Mouse (Mus musculus) CD4-positive, CD25-positive, alpha-beta regulatory T cell, adult 4 months (primary cell): ENCODE results near the gene Samd13. TPM values are rescaled to one million over a fixed set of nuclear protein-coding genes. Genes with fewer than 3 reads are reported as not detected.

Experiments used
- ATAC-seq: one replicate; pipeline ENCODE4 v1.8.0; 2017
- polyA plus RNA-seq, 2 experiments: library from polyadenylated mRNA; unstranded; fragments of 100-300 nt; shearing (Covaris generic); gene quantifications; one replicate each; pipeline ENCODE4 v1.2.1; 2017

Gene Samd13
- polyA plus RNA-seq, 2 experiments from 2014 or later: 0.52 TPM; not detected in 1

DNA sequence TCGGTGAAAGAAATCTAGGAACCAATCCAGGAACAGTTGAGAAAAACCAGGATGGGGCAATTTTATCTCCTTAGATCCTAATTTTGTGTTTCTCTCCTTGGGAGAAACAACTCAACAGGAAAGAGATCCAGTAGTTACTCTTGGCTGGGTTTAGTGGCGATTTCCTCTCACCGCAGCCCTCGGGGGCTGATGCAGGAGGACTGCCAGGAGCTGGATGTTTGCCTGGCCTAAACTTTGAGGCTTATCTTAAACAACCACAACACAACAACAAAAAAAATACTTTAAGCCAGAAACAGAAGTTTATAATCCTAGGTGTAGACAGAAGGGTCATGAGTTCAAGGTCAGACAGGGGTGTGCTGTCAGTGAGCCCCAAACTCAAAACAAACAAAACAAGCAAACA is 73.6 kb downstream of the Samd13 start:
- ATAC-seq: no peak

DNA sequence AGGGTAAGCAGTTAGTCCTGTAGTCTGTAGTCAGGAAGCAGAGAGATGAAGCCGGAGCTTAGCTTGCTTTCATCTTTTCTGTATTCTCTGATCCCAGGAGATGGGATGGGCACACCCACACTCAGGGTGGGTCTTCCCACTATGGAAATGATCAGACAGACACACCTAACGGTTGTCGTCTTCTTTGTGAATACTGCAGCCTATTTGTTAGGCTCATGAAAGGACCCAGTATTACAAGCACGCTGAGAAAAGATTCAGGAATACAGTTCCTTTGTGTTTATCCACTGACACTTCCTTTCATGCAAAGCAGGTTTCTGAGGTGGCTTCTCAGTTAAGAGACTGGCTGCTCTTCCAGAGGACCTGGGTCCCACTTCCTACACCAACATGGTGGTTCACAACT is 74.1 kb downstream of the Samd13 start:
- no peak for ATAC-seq

DNA sequence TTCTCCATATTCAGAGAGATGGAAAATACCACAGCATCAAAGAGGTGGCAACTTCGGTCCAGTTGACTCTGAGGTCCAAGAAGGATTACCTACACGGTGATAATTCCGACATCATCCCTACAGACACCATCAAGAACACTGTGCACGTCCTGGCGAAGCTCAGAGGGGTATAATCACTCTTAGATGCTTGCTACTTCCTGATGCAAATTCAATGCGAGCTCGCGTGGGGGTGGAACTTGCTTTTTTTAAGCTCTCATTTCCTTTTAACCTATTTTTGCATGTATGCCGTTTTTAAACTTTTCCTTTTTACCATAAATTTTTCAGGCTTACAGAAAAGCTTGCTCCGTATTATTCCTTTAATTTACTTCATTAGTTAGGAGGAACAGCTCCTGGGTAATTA is 75.1 kb downstream of the Samd13 start:
- ATAC-seq: no peak

DNA sequence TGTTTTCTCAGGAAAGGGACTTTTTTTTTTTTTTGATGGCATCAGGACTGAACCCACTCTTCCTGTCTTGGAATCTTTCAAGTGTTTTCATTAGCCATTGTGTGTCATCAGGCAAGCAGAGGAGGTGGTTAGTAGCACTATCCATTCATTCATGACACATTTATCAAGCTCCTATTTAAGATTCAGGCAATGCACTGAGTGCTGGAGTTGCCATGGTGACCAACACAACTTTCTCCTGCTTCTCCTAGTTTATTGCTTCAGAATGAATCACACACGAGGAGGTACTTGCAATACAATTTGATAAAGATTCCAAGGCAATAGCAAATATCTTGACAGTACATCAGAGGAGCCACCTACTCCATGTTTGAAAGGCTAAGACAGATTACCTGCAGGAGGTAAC is 78.0 kb downstream of the Samd13 start:
- ATAC-seq: no peak

DNA sequence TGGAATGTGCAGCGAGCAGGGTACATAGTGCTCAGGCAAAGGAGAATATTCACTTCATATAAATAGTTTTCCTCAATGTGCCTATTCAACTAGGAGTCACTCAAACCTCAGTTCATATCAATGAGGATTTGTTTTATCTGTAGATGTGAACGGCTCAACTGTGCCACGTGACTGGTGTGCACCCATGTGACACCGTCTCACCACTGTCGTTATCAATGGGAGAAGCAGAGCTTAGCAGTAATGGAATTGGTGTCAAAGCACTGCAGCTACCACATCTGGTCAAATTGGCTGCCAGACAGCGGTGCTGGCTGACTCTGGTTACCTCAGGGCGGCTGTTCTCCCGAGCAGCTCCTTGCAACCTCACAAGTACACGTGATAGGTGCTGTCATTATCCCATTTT is 80.7 kb downstream of the Samd13 start:
- no peak for ATAC-seq

DNA sequence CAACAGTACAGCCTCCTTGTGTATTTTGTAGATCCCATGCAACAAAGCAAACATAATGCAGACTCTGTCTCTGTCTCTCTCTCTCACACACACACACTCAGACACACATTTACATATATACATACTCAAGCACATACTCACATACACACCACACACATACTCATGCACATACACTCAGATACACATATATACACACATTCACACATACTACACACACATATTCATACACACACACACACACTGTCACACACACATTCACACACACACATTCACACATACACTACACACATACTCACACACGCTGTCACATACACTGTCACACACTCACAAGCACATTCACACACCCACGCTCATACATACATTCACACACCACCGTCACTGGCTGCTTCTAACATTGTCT is 82.9 kb downstream of the Samd13 start:
- ATAC-seq: no peak

DNA sequence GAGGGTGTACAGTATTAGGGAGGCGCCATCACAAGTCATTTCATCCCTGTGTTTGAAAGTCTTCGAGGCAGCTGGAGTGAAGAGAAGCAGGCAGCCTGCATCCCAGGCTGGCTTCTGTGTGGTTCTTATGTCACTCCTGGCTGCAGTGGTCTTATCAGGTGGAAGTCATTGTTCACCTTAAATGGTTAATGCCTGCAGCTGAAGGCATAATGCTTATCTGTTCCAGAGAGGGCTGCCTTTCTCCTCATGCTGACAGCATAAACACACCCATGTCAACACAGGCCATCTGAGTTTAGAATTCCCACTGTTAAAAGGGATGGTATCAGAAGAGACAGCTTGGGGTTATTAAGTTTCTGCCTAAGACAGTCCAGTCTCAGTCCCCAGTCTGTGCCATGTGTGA is 84.2 kb downstream of the Samd13 start:
- no peak for ATAC-seq

DNA sequence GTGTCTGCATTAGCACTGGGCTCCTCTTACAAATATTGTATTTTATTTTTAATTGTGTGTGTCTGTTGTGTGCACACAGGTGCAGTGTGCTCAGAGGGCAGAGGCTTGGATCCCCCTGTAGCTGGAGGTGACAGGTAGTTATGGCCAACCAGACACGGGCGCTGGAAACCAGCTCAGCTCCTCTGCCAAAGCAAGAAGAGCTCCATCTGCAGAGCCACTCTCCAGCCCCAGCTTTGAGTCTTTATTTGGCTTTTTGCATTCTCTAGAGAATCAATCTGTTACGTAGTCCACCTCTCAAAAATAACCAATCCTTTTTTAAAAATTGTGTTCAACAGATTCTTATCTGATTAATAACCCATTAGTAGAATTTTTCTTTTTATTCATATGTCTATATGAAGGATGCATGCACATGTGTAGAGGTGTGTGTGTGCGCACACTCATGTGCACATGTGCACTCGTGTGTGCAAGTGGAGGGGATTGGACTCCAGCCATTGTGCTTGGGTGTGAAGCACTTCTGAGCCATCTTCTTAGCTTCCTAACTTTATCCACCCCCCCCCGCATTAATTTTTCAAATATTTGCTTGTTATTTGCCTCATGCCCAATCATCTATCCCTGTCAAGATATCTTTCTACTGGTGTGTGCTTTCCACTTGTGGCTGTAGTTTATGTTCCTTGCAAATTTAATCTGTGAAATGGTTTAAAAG is 86.0 kb downstream of the Samd13 start:
- no peak for ATAC-seq

DNA sequence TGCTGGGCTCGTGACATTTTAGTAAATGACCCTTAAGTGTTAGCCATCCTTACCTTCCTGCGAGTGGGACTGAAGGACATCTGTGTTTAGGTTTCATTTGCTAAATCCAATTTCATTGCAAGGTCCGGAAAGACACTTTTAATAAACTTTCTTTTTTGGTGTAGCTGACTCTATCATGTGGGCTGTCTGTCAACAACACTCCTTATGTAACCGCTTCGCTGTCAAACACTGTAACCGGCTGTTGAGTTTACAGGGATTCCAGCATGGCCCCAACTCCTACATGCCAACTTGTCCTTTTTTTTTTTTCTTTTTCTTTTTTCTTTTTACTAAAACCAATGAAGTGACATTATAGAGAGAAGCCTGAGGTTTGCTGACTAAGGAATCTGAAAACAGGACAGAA is 87.0 kb downstream of the Samd13 start:
- ATAC-seq: no peak

DNA sequence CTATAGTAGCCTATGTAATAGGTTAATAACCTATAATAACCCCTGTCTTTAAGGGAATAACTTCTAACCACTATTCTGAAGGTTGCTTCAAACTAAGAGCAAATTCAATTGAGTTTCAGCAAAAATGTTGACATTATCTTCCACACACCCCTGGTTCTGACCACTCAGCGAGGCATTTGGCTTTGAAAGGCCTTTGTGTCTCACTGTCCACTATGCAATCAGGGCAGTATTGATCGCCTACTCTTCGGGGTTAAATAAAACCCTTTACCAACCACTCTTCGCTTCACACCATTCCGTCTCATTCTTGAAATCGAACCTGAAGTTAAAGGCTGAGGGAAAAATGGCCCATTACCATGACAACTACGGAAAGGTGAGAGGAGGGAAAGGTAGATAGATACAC is 88.5 kb downstream of the Samd13 start:
- no peak for ATAC-seq

DNA sequence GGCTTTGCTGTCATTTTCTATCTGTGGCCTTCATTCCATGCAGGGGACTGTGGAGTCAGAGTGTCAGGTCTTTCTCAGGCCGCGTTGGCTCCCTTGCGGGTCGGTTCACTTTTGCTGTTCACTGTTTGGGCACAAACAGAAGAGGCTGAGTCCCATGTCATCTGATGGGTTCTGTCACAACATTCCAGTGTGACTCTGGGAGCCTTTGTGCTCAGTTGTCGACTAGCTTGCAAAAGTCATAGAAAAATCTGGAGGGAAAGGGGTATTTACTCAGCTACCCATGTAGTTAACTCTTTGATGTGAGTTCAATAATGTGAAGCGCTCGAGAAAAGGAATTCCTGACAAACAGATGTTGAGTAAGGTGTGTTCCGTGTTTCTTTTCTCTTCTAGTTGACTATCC is 89.0 kb downstream of the Samd13 start:
- no peak for ATAC-seq

DNA sequence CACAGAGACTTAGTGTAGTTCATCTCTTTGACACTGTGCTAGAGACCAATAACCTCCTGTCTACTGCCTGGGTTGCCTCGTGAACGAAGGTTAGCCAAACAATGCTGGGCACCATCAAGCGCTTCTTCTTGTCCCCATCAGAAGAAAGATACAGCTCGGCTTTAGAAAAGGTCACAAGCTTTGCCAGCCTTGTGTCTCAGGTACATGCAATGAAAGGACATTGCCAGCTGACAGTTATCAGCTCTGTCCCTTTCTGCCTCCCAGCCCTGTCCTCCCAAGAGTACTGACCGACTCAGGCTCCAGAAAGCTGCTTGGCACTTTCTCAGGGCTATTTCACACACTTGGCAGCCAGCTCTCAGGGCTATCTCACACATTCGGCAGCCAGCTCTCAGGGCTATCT is 90.0 kb downstream of the Samd13 start:
- ATAC-seq: no peak

Other genes starting within 250 kb of the Samd13 start
- gene Ctbs, start 235.8 kb downstream of the Samd13 start, polyA plus RNA-seq: 1 to 10 TPM; 6.0 to 8.3 TPM
- 1 to 10 TPM; 7.8 to 8.7 TPM for gene Spata1, start 185.8 kb downstream of the Samd13 start, polyA plus RNA-seq
- gene Gng5, start 185.8 kb downstream of the Samd13 start, polyA plus RNA-seq: 100 to 1,000 TPM; 270 to 377 TPM
- 10 to 100 TPM; 37.8 to 49.8 TPM for gene Rpf1, start 164.2 kb downstream of the Samd13 start, polyA plus RNA-seq
- not detected for gene Uox, start 115.2 kb downstream of the Samd13 start, polyA plus RNA-seq
- not detected for gene Dnase2b, start 70.0 kb downstream of the Samd13 start, polyA plus RNA-seq
- gene 4930503B20Rik, start 34.3 kb downstream of the Samd13 start, polyA plus RNA-seq: not detected
- 100 to 1,000 TPM; 121 to 154 TPM for gene Prkacb, start 127.4 kb upstream of the Samd13 start, polyA plus RNA-seq
- not detected for gene Ttll7, start 166.8 kb upstream of the Samd13 start, polyA plus RNA-seq